19 mouse cellular contexts compared by ENCODE assay signal in genomic region chr8:127799849-127800471, GRCm38 (mm10).
"Had no signal": no experiment of that assay in that cellular context is flagged by ENCODE, and none has a peak within 500 bp of the region (broad histone marks: within the 10 kb centered on the region; RNA-seq: fewer than 3 reads in every experiment).

No protein-coding gene starts in this region.

- ATAC-seq: lung, postnatal 0 days; midbrain, embryonic 16.5 days had no signal

- H3K4me1 ChIP-seq: neural tube, embryonic 15.5 days had no signal

- DNase-seq: lung, adult 2 months; lung, postnatal 14 days; lung, postnatal 36 days; midbrain, embryonic 14.5 days; retina, postnatal 1 day; right cerebral cortex, adult 18-20 months; right cerebral cortex, postnatal 25 days; right cerebral cortex, postnatal 4 days; spleen, adult 18-20 months; thymus, adult 18-20 months; thymus, postnatal 14 days; thymus, postnatal 36 days had no signal

- H3K4me3 ChIP-seq: lung, embryonic 15.5 days; midbrain, embryonic 12.5 days; myocyte; neural tube, embryonic 13.5 days; neural tube, embryonic 15.5 days had no signal

- H3K9me3 ChIP-seq: lung, embryonic 15.5 days; midbrain, embryonic 12.5 days; neural tube, embryonic 13.5 days; neural tube, embryonic 15.5 days had no signal

- H3K27me3 ChIP-seq: lung, embryonic 15.5 days; midbrain, embryonic 12.5 days; neural tube, embryonic 13.5 days; neural tube, embryonic 15.5 days had no signal

- H3K36me3 ChIP-seq: lung, embryonic 15.5 days; midbrain, embryonic 12.5 days; neural tube, embryonic 13.5 days; neural tube, embryonic 15.5 days had no signal
